Mouse (Mus musculus) hindbrain, postnatal 0 days (tissue): ENCODE measurements around the gene Prok2. TPM values are rescaled to one million over a fixed set of nuclear protein-coding genes. Genes with fewer than 3 reads are reported as not detected.

Source experiments
- ATAC-seq: fragments of 200-750 bp; cut with Nextera tagmentation; 2 replicates; pipeline ENCODE4 v1.8.0; 2017; ENCODE audit warnings: mild to moderate bottlenecking, moderate TSS enrichment, moderate library complexity
- DNase-seq: peaks from one replicate; pipeline ENCODE4 v3.0.0-alpha.2; 2015; ENCODE audit warnings: low spot score
- H3K27ac ChIP-seq: fragments of 300-500 bp; sonication (generic); 2 replicates; pipeline ENCODE4 v1.5.1; 2014; ENCODE audit warnings: mild to moderate bottlenecking
- H3K27me3 ChIP-seq: fragments of 300-500 bp; sonication (generic); 2 replicates; pipeline ENCODE4 v1.6.1; 2014; ENCODE audit warnings: low read length, mixed read lengths; ENCODE audit not compliant: insufficient read depth
- H3K36me3 ChIP-seq: fragments of 300-500 bp; sonication (generic); 2 replicates; pipeline ENCODE4 v1.6.1; 2014; ENCODE audit warnings: low read length, mixed read lengths; ENCODE audit not compliant: insufficient read depth
- H3K4me1 ChIP-seq: fragments of 300-500 bp; sonication (generic); 2 replicates; pipeline ENCODE4 v1.6.1; 2014; ENCODE audit warnings: antibody characterized with exemption, low read length, mixed read lengths; ENCODE audit not compliant: insufficient read depth
- H3K4me2 ChIP-seq: fragments of 300-500 bp; sonication (generic); 2 replicates; pipeline ENCODE4 v1.6.1; 2014; ENCODE audit warnings: low read depth, mild to moderate bottlenecking, low read length, moderate library complexity, mixed read lengths
- H3K4me3 ChIP-seq: fragments of 300-500 bp; sonication (generic); 2 replicates; pipeline ENCODE4 v1.5.1; 2014; ENCODE audit warnings: low read length
- H3K9ac ChIP-seq: fragments of 300-500 bp; sonication (generic); replicated peaks from 2 replicates; pipeline ENCODE4 v1.6.1; 2014; ENCODE audit warnings: mild to moderate bottlenecking, low read length, moderate library complexity, mixed read lengths
- H3K9me3 ChIP-seq: fragments of 300-500 bp; sonication (generic); 2 replicates; pipeline ENCODE4 v1.6.1; 2016; ENCODE audit warnings: low read length, mixed read lengths
- CTCF ChIP-seq: IDR thresholded peaks from 2 replicates; pipeline ENCODE4 v1.5.1; 2016; ENCODE audit warnings: antibody characterized with exemption, control low read depth, low read depth
- WGBS: fragments of 180-500 bp; shearing (Covaris S2); extraction: QIAGEN DNeasy Blood & Tissue Kit; methylation state at CpG from one replicate; pipeline ENCODE4 v1.1.7; 2014; 5-methylcytosine and 5-hydroxymethylcytosine counted together
- polyA plus RNA-seq: library from polyadenylated mRNA; unstranded; fragments of >200 nt; fragmentation: Nextera tagmentation; extraction: Ambion mirVana; gene quantifications from 2 replicates; pipeline ENCODE4 v1.2.1, GENCODE M21; 2015
- total RNA-seq: library from RNA; depleted of rRNA; stranded (reverse); fragments of >200 nt; gene quantifications from 2 replicates; pipeline ENCODE4 v1.2.3, GENCODE M21; 2014

The Prok2 gene
- total and polyA plus RNA-seq, 2 experiments from 2014 or later = 0.41 TPM; not detected in 1

- Histone ChIP-seq H3K4me2 (no peak overlapping the region), H3K27ac (no peak overlapping the region), H3K36me3 (no peaks in the 10 kb centered on the region), H3K4me3 (no peak overlapping the region), H3K9ac (no peak overlapping the region), H3K4me1 (peaks cover 9% of the 10 kb centered on the region; the same call in 1 of the 2 replicates), H3K9me3 (no peaks in the 10 kb centered on the region), H3K27me3 (peaks cover 16% of the 10 kb centered on the region)
- ATAC-seq (no peak), DNase-seq (no peak)
- TF ChIP-seq CTCF = no peak
- 91% methylated on average over 9 of the region's 9 CpGs for WGBS
Measured at GRCm38 (mm10) chr6:99722390-99722789, 3.8 kb downstream of the Prok2 start.

DNA sequence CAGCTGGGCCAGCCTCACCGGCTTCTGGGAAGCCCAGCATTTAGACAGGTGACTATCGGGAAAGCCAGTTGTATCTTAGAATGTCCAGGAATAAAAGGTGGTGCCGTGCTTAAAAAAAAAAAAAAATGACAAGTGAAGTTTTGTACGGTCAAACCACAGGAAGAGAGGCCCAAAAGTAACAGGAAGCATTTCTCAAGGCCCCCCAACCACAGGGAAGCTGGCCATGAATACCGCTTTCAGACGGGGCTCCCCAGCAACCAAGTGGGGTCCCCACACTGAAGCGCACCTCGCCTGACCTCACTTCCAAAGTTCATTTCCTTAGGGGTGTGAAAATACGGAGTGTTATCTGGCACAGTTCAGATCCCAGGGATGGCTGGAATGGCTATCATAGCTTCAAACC is 5.2 kb downstream of the Prok2 start:
- Histone ChIP-seq H3K27ac (no peak overlapping the region), H3K4me1 (0 out of 2 replicates have a peak, but pooled peaks cover 2% of the 10 kb centered on the region), H3K27me3 (peaks cover 13% of the 10 kb centered on the region), H3K4me2 (no peak overlapping the region), H3K36me3 (no peaks in the 10 kb centered on the region), H3K4me3 (no peak overlapping the region), H3K9me3 (no peaks in the 10 kb centered on the region), H3K9ac (no peak overlapping the region)
- WGBS = 88% methylated on average over 9 of the region's 9 CpGs
- ATAC-seq (no peak), DNase-seq (no peak)
- TF ChIP-seq CTCF = no peak

DNA sequence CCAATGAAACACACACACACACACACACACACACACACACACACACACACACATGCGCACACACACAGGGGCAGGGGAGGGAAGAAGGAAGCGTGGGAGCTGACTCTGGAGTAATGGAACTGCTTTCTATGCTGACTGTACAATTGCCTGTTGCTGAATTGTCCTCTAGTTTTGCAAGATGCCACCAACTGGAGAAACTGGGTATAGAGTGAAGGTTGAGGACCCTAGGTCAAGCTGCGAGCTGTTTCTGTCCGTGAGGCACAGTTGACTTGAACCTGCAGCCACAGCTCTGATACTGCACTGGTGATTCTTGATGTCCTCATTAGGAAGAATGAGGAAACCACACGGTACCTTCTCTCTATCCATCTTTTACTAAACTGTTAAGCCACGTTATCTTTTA is 10.3 kb downstream of the Prok2 start:
- no peak overlapping the region for H3K9ac ChIP-seq
- H3K36me3 ChIP-seq = no peaks in the 10 kb centered on the region
- WGBS = 79% methylated on average over 5 of the region's 6 CpGs
- TF ChIP-seq CTCF = no peak
- no peaks in the 10 kb centered on the region for H3K27me3 ChIP-seq
- no peak overlapping the region for H3K27ac ChIP-seq
- H3K4me1 ChIP-seq = no peaks in the 10 kb centered on the region
- no peak for ATAC-seq
- no peaks in the 10 kb centered on the region for H3K9me3 ChIP-seq
- no peak for DNase-seq
- no peak overlapping the region for H3K4me3 ChIP-seq
- H3K4me2 ChIP-seq = no peak overlapping the region

DNA sequence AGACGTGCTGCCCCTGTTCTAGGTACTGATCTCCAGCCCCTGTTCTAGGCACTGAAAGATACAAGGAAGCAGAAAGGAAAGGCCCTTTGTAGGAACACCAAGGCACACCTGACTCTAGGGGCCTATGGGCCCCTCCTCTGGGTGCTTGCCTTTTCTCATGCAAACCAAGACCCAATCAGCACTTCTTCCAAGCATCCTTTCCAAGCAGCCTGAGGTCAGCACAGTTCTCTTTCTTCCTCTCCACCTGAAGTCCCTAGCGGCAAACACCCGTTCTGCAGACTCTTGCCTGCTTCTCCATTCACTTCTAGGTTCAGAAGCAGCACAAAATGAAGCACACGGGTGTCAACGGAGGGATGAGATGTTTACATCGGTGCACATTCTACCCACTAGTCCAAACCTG is 11.0 kb downstream of the Prok2 start:
- DNase-seq = no peak
- no peak overlapping the region for H3K4me3 ChIP-seq
- 70% methylated on average over 6 of the region's 6 CpGs for WGBS
- no peak overlapping the region for H3K4me2 ChIP-seq
- H3K27me3 ChIP-seq = no peaks in the 10 kb centered on the region
- no peak overlapping the region for H3K27ac ChIP-seq
- no peak for TF ChIP-seq CTCF
- ATAC-seq = no peak
- no peaks in the 10 kb centered on the region for H3K36me3 ChIP-seq
- H3K9ac ChIP-seq = no peak overlapping the region
- H3K9me3 ChIP-seq = no peaks in the 10 kb centered on the region
- no peaks in the 10 kb centered on the region for H3K4me1 ChIP-seq

DNA sequence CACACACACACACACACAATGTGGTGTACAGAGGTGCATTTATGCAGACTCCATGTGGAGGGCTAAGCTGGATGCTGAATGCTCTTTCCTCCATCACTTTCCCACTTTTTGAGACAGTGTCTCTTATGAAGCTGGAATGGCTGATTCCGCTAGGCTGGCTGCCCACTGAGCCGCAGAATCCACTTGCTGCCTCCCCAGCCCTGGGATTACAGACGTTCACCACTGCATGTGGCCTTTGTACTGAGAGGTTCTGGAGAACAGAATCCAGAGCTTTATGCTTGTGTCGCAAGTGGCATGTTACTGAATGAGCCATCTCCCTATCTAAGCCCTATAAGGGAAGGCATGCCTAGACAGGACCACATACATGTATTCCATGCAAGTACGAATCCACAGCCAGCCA is 12.9 kb downstream of the Prok2 start:
- H3K36me3 ChIP-seq = no peaks in the 10 kb centered on the region
- H3K27ac ChIP-seq = no peak overlapping the region
- no peaks in the 10 kb centered on the region for H3K9me3 ChIP-seq
- no peaks in the 10 kb centered on the region for H3K4me1 ChIP-seq
- no peak overlapping the region for H3K4me2 ChIP-seq
- H3K4me3 ChIP-seq = no peak overlapping the region
- ATAC-seq (no peak), DNase-seq (no peak)
- no peaks in the 10 kb centered on the region for H3K27me3 ChIP-seq
- 74% methylated on average over 5 of the region's 5 CpGs for WGBS
- no peak overlapping the region for H3K9ac ChIP-seq
- no peak for TF ChIP-seq CTCF

DNA sequence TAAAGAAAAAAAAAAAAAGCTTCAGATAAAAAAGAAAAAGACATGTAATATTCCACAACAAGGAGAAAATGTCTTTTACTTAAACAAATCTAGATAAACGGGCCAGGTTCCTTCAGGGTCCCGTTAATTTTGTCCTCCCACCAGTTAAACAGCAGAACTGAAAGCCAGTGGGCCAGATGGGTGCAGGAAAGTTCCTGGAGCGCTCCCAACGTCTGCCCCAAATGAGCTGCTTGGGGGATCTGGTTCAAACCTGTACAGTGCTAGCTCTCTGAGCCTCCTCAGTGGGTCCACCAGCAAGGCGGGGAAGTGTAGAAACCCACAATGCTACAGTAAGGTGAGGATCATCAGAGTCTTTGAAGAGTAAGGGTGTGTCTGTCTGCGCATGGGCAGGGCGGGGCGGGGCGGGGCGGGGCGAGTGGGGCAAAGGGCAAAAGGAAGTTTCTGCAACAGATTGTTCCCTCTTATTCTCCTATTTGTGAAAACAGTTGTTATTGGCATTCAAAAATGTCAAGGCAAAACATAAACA is 14.6 kb downstream of the Prok2 start:
- H3K4me1 ChIP-seq = no peaks in the 10 kb centered on the region
- no peak for ATAC-seq
- H3K9ac ChIP-seq = no peak overlapping the region
- DNase-seq = no peak
- no peak for TF ChIP-seq CTCF
- no peak overlapping the region for H3K4me2 ChIP-seq
- 69% methylated on average over 11 of the region's 11 CpGs for WGBS
- no peak overlapping the region for H3K4me3 ChIP-seq
- no peaks in the 10 kb centered on the region for H3K36me3 ChIP-seq
- no peaks in the 10 kb centered on the region for H3K27me3 ChIP-seq
- H3K27ac ChIP-seq = no peak overlapping the region
- H3K9me3 ChIP-seq = no peaks in the 10 kb centered on the region

- no peaks in the 10 kb centered on the region for H3K9me3 ChIP-seq
- DNase-seq = no peak
- no peak overlapping the region for H3K9ac ChIP-seq
- 47% methylated on average over 3 of the region's 3 CpGs for WGBS
- no peak overlapping the region for H3K27ac ChIP-seq
- no peak for TF ChIP-seq CTCF
- ATAC-seq = no peak
- no peaks in the 10 kb centered on the region for H3K4me1 ChIP-seq
- H3K27me3 ChIP-seq = no peaks in the 10 kb centered on the region
- H3K4me3 ChIP-seq = no peak overlapping the region
- no peak overlapping the region for H3K4me2 ChIP-seq
- no peaks in the 10 kb centered on the region for H3K36me3 ChIP-seq
Measured at GRCm38 (mm10) chr6:99700484-99700883, 25.7 kb downstream of the Prok2 start.
